Mouse (Mus musculus) hindbrain, embryonic 15.5 days (tissue): ENCODE results near the gene B3gnt7. TPM values are rescaled to one million over a fixed set of nuclear protein-coding genes. Genes with fewer than 3 reads are reported as not detected.

Experiments
- ATAC-seq: fragments of 200-750 bp; cut with Nextera tagmentation; 2 replicates; pipeline ENCODE4 v1.8.0; 2017; ENCODE audit warnings: low read depth, moderate number of reproducible peaks, moderate TSS enrichment; ENCODE audit not compliant: low FRiP score
- H3K27ac ChIP-seq: fragments of 300-500 bp; sonication (generic); replicated peaks from 2 replicates; pipeline ENCODE4 v1.5.1; 2015; ENCODE audit warnings: mild to moderate bottlenecking, inconsistent platforms
- H3K27me3 ChIP-seq: fragments of 300-500 bp; sonication (generic); 2 replicates; pipeline ENCODE4 v1.6.1; 2015; ENCODE audit warnings: control low read depth, inconsistent platforms
- H3K36me3 ChIP-seq: fragments of 300-500 bp; sonication (generic); 2 replicates; pipeline ENCODE4 v1.6.1; 2015; ENCODE audit warnings: control low read depth, inconsistent platforms
- H3K4me1 ChIP-seq: fragments of 300-500 bp; sonication (generic); replicated peaks from 2 replicates; pipeline ENCODE4 v1.6.1; 2015; ENCODE audit warnings: control low read depth, inconsistent platforms
- H3K4me2 ChIP-seq: fragments of 300-500 bp; sonication (generic); 2 replicates; pipeline ENCODE4 v1.6.1; 2015; ENCODE audit warnings: moderate library complexity, mild to moderate bottlenecking, inconsistent platforms
- H3K4me3 ChIP-seq: fragments of 300-500 bp; sonication (generic); 2 replicates; pipeline ENCODE4 v1.5.1; 2015; ENCODE audit warnings: mild to moderate bottlenecking, inconsistent platforms
- H3K9ac ChIP-seq: fragments of 300-500 bp; sonication (generic); 2 replicates; pipeline ENCODE4 v1.6.1; 2015; ENCODE audit warnings: inconsistent platforms
- H3K9me3 ChIP-seq: fragments of 300-500 bp; sonication (generic); 2 replicates; pipeline ENCODE4 v1.6.1; 2016; ENCODE audit warnings: control low read depth, inconsistent platforms
- WGBS: fragments of 180-500 bp; shearing (Covaris S2); methylation state at CpG from one replicate; pipeline ENCODE4 v1.1.7; 2015; 5-methylcytosine and 5-hydroxymethylcytosine counted together
- microRNA-seq: library from miRNA; unstranded; fragments of <30 nt; microRNA quantifications from one replicate; pipeline ENCODE4, GENCODE M21; 2016
- polyA plus RNA-seq: library from polyadenylated mRNA; unstranded; fragments of >200 nt; fragmentation: Nextera tagmentation; extraction: Ambion mirVana; gene quantifications from 2 replicates; pipeline ENCODE4 v1.2.1, GENCODE M21; 2015

B3gnt7 gene
- polyA plus RNA-seq, 1 experiment from 2014 or later: 8.7 TPM

DNA sequence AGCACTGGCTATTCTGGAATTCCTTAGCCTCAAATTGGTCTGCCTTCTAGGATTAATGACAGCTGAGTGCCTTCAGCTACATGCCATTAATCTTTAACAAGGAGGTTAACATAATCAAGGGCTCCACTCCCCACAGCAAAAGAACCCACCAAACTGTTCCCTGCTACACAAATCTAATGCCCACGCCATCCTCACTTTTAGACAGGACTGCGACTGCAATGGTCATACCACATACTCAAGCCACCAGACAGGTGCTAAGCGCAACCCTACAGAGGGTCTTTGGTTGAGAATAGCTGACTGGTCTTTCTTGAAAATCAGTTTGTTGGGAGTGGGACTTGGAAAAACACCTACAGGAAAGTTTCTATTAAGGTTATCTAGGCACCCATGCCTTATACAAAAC lies 46.6 kb downstream of the B3gnt7 start:
- WGBS: 90% methylated on average over 3 of the region's 3 CpGs
- H3K27ac ChIP-seq: no peak overlapping the region
- H3K9ac ChIP-seq: no peak overlapping the region

GRCm38 (mm10) chr1:86349696-86350095 lies 47.1 kb downstream of the B3gnt7 start:
- ATAC-seq: no peak

More for the DNA sequence above, 46.6 kb downstream of the B3gnt7 start:
- Histone ChIP-seq H3K4me3 (no peak overlapping the region), H3K36me3 (peaks cover 73% of the 10 kb centered on the region), H3K27me3 (no peaks in the 10 kb centered on the region), H3K4me2 (no peak overlapping the region), H3K4me1 (no peaks in the 10 kb centered on the region), H3K9me3 (no peaks in the 10 kb centered on the region)
- ATAC-seq: no peak

DNA sequence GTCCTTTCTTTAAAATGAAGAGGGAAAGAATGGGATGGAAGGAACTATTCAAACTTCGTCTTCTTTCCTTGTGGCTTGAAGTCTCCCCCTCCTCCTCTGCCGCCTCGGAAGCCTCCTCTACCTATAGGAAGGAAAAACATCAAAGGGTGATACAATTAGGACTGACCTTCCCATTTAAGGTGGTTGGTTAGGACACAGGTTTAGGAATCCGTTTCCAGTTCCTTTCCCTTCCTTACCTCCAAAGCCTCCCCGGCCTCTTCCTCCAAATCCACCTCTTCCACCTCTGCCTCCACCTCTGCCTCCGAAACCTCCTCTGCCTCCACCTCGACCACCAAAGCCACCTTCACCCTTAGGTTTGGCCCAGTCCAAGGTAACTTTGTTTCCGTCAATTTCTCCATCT lies 47.9 kb downstream of the B3gnt7 start:
- 92% methylated on average over 8 of the region's 8 CpGs for WGBS
- Histone ChIP-seq H3K36me3 (peaks cover 87% of the 10 kb centered on the region), H3K4me1 (no peaks in the 10 kb centered on the region), H3K9ac (no peak overlapping the region), H3K27me3 (no peaks in the 10 kb centered on the region), H3K4me3 (no peak overlapping the region), H3K9me3 (no peaks in the 10 kb centered on the region), H3K27ac (no peak overlapping the region), H3K4me2 (no peak overlapping the region)
- no peak for ATAC-seq

More at GRCm38 (mm10) chr1:86349696-86350095, 47.1 kb downstream of the B3gnt7 start:
- no peak overlapping the region for H3K4me3 ChIP-seq
- H3K9ac ChIP-seq: no peak overlapping the region
- no peak overlapping the region for H3K27ac ChIP-seq
- H3K4me1 ChIP-seq: no peaks in the 10 kb centered on the region
- H3K36me3 ChIP-seq: peaks cover 78% of the 10 kb centered on the region
- H3K27me3 ChIP-seq: no peaks in the 10 kb centered on the region
- 83% methylated on average over 1 of the region's 1 CpGs for WGBS
- no peak overlapping the region for H3K4me2 ChIP-seq
- no peaks in the 10 kb centered on the region for H3K9me3 ChIP-seq

- Histone ChIP-seq H3K4me2 (no peak overlapping the region), H3K4me1 (peaks cover 17% of the 10 kb centered on the region), H3K9me3 (no peaks in the 10 kb centered on the region), H3K27me3 (no peaks in the 10 kb centered on the region), H3K36me3 (peaks cover 82% of the 10 kb centered on the region), H3K9ac (no peak overlapping the region), H3K27ac (no peak overlapping the region), H3K4me3 (no peak overlapping the region)
- no peak for ATAC-seq
- 94% methylated on average over 2 of the region's 2 CpGs for WGBS
Observed at GRCm38 (mm10) chr1:86354186-86354585, 51.6 kb downstream of the B3gnt7 start.

Small RNA genes lying within 50 kb of the gene (microRNA-seq; reads per million reads assigned to microRNA genes)
- gene mmu-mir-3535: 99.0 reads per million, percentile 51 among the genes with 10 or more reads in this experiment

Other genes starting within 250 kb of the B3gnt7 start
- gene Psmd1, start 238.4 kb upstream of the B3gnt7 start, polyA plus RNA-seq: 181 and 185 TPM in 2 replicates
- 0.10 and 0.75 TPM in 2 replicates for gene Htr2b, start 190.9 kb upstream of the B3gnt7 start, polyA plus RNA-seq
- gene Gm21972, start 169.2 kb upstream of the B3gnt7 start, polyA plus RNA-seq: 0.39 and 0.61 TPM in 2 replicates
- gene Armc9, start 148.1 kb upstream of the B3gnt7 start, polyA plus RNA-seq: 32.6 and 35.8 TPM in 2 replicates
- 202 and 210 TPM in 2 replicates for gene Ncl, start 56.6 kb downstream of the B3gnt7 start, polyA plus RNA-seq
- gene Nmur1, start 123.4 kb downstream of the B3gnt7 start, polyA plus RNA-seq: 0.19 and 0.25 TPM in 2 replicates
- not detected in 2 replicates for gene Tex44, start 123.5 kb downstream of the B3gnt7 start, polyA plus RNA-seq
- gene Ptma, start 223.9 kb downstream of the B3gnt7 start, polyA plus RNA-seq: 1,392 and 1,427 TPM in 2 replicates